Mouse (Mus musculus): ENCODE data around the gene Mrpl34. TPM values are rescaled to one million over a fixed set of nuclear protein-coding genes. Genes with fewer than 3 reads are reported as not detected.
A peak's percentile ranks its signal among the peaks of the same experiment; 100 is the strongest.

Mrpl34 gene
- polyA plus RNA-seq, 1 experiment from 2014 or later: 165 TPM

GRCm38 (mm10) chr8:71497077-71497645 lies 32.4 kb downstream of the Mrpl34 start:
- Histone ChIP-seq H3K4me1 (peaks cover 48% of the 10 kb centered on the region), H3K4me3 (no peak overlapping the region), H3K27ac (replicated peaks) (peak overlapping the region; percentile 81), H3K27me3 (replicated peaks) (no peaks in the 10 kb centered on the region), H3K9ac (no peak overlapping the region; the same call in 1 of the 2 replicates), H3K36me3 (peaks cover 27% of the 10 kb centered on the region), H3K4me2 (no peak overlapping the region), H3K9me3 (no peaks in the 10 kb centered on the region)
- no peak for ATAC-seq (ENCODE audit: extremely low read depth, insufficient number of reproducible peaks, low FRiP score, low TSS enrichment)
- 78% methylated on average over 1 of the region's 1 CpGs for WGBS

- H3K4me1 ChIP-seq: peaks cover 48% of the 10 kb centered on the region
These were observed 33.2 kb downstream of the Mrpl34 start for GRCm38 (mm10) chr8:71497881-71498501.

GRCm38 (mm10) chr8:71498816-71499690 lies 34.3 kb downstream of the Mrpl34 start:
- Histone ChIP-seq H3K4me3 (no peak overlapping the region), H3K4me1 (peaks cover 48% of the 10 kb centered on the region), H3K27ac (replicated peaks) (peak overlapping the region; percentile 81), H3K9me3 (no peaks in the 10 kb centered on the region), H3K9ac (peak overlapping the region; percentile 51; the same call in 1 of the 2 replicates), H3K36me3 (peaks cover 10% of the 10 kb centered on the region), H3K4me2 (peak overlapping the region; percentile 33), H3K27me3 (replicated peaks) (no peaks in the 10 kb centered on the region)
- ATAC-seq (ENCODE audit: extremely low read depth, insufficient number of reproducible peaks, low FRiP score, low TSS enrichment): no peak
- 26% methylated on average over 16 of the region's 16 CpGs for WGBS

More at GRCm38 (mm10) chr8:71497881-71498501, 33.2 kb downstream of the Mrpl34 start:
- Histone ChIP-seq H3K9ac (peak overlapping the region; percentile 51), H3K27me3 (replicated peaks) (no peaks in the 10 kb centered on the region), H3K4me2 (peak overlapping the region; percentile 33), H3K4me3 (no peak overlapping the region), H3K27ac (replicated peaks) (peak overlapping the region; percentile 81), H3K9me3 (no peaks in the 10 kb centered on the region), H3K36me3 (peaks cover 18% of the 10 kb centered on the region)
- 14% methylated on average over 15 of the region's 15 CpGs for whole genome bisulfite sequencing
- ATAC-seq (ENCODE audit: extremely low read depth, insufficient number of reproducible peaks, low FRiP score, low TSS enrichment): no peak

GRCm38 (mm10) chr8:71504349-71504748 lies 39.6 kb downstream of the Mrpl34 start:
- H3K27ac ChIP-seq (replicated peaks): no peak overlapping the region
- H3K27me3 ChIP-seq (replicated peaks): peaks cover 51% of the 10 kb centered on the region
- no peak overlapping the region for H3K4me3 ChIP-seq
- no peaks in the 10 kb centered on the region for H3K9me3 ChIP-seq
- WGBS: 86% methylated on average over 4 of the region's 4 CpGs
- no peak overlapping the region for H3K4me2 ChIP-seq
- no peak for ATAC-seq (ENCODE audit: extremely low read depth, insufficient number of reproducible peaks, low FRiP score, low TSS enrichment)
- no peaks in the 10 kb centered on the region for H3K36me3 ChIP-seq
- peaks cover 23% of the 10 kb centered on the region for H3K4me1 ChIP-seq
- H3K9ac ChIP-seq: no peak overlapping the region

- Histone ChIP-seq H3K27ac (replicated peaks) (no peak overlapping the region), H3K9ac (no peak overlapping the region), H3K4me1 (peaks cover 17% of the 10 kb centered on the region), H3K4me3 (no peak overlapping the region), H3K4me2 (no peak overlapping the region), H3K27me3 (replicated peaks) (peaks cover 61% of the 10 kb centered on the region), H3K9me3 (no peaks in the 10 kb centered on the region), H3K36me3 (no peaks in the 10 kb centered on the region)
- ATAC-seq (ENCODE audit: extremely low read depth, insufficient number of reproducible peaks, low FRiP score, low TSS enrichment): no peak
- WGBS: 86% methylated on average over 4 of the region's 4 CpGs
These were observed 40.6 kb downstream of the Mrpl34 start for GRCm38 (mm10) chr8:71505326-71505725.

- no peak for ATAC-seq (ENCODE audit: extremely low read depth, insufficient number of reproducible peaks, low FRiP score, low TSS enrichment)
- no peaks in the 10 kb centered on the region for H3K9me3 ChIP-seq
- no peaks in the 10 kb centered on the region for H3K36me3 ChIP-seq
- 68% methylated on average over 4 of the region's 4 CpGs for WGBS
- H3K4me1 ChIP-seq: peaks cover 17% of the 10 kb centered on the region
- peaks cover 67% of the 10 kb centered on the region for H3K27me3 ChIP-seq (replicated peaks)
- H3K27ac ChIP-seq (replicated peaks): no peak overlapping the region
- H3K4me3 ChIP-seq: no peak overlapping the region
- no peak overlapping the region for H3K9ac ChIP-seq
- no peak overlapping the region for H3K4me2 ChIP-seq
These were observed 41.2 kb downstream of the Mrpl34 start for GRCm38 (mm10) chr8:71505979-71506378.

- no peaks in the 10 kb centered on the region for H3K36me3 ChIP-seq
- peak overlapping the region; percentile 51 for H3K4me3 ChIP-seq
- H3K4me2 ChIP-seq: peak overlapping the region; percentile 80
- H3K9me3 ChIP-seq: no peaks in the 10 kb centered on the region
- H3K4me1 ChIP-seq: peaks cover 17% of the 10 kb centered on the region
- peak overlapping the region; percentile 76 for H3K9ac ChIP-seq
- peak; percentile 47; the same call in 1 of the 2 replicates for ATAC-seq (ENCODE audit: extremely low read depth, insufficient number of reproducible peaks, low FRiP score, low TSS enrichment)
- H3K27ac ChIP-seq (replicated peaks): no peak overlapping the region
- WGBS: under 1% methylated on average over 56 of the region's 61 CpGs
- H3K27me3 ChIP-seq (replicated peaks): peaks cover 79% of the 10 kb centered on the region
These were observed 42.9 kb downstream of the Mrpl34 start for GRCm38 (mm10) chr8:71507589-71508104.

GRCm38 (mm10) chr8:71509316-71509715 lies 44.6 kb downstream of the Mrpl34 start:
- Histone ChIP-seq H3K27me3 (replicated peaks) (peaks cover 80% of the 10 kb centered on the region), H3K9me3 (no peaks in the 10 kb centered on the region), H3K9ac (peak overlapping the region; percentile 74), H3K27ac (replicated peaks) (no peak overlapping the region), H3K4me3 (peak overlapping the region; percentile 46), H3K36me3 (no peaks in the 10 kb centered on the region), H3K4me1 (peaks cover 17% of the 10 kb centered on the region), H3K4me2 (peak overlapping the region; percentile 80)
- no peak for ATAC-seq (ENCODE audit: extremely low read depth, insufficient number of reproducible peaks, low FRiP score, low TSS enrichment)
- 50% methylated on average over 2 of the region's 2 CpGs for WGBS

GRCm38 (mm10) chr8:71511644-71512043 lies 46.9 kb downstream of the Mrpl34 start, which contains the start of gene Plvap:
TSS of gene Plvap (minus strand) at chr8:71511752.
- Histone ChIP-seq H3K9me3 (no peaks in the 10 kb centered on the region), H3K4me2 (peak within 1 kb of the TSS; percentile 80), H3K27ac (replicated peaks) (peak within 1 kb of the TSS; percentile 59), H3K9ac (peak within 1 kb of the TSS; percentile 58), H3K4me3 (peak within 1 kb of the TSS; percentile 46), H3K4me1 (peaks cover 17% of the 10 kb centered on the region), H3K36me3 (no peaks in the 10 kb centered on the region), H3K27me3 (replicated peaks) (peaks cover 56% of the 10 kb centered on the region)
- ATAC-seq (ENCODE audit: extremely low read depth, insufficient number of reproducible peaks, low FRiP score, low TSS enrichment): peak; percentile 53; the same call in 1 of the 2 replicates
- 20% methylated on average over 14 of the region's 14 CpGs for WGBS

- Histone ChIP-seq H3K36me3 (no peaks in the 10 kb centered on the region), H3K9ac (no peak overlapping the region), H3K27ac (replicated peaks) (peak overlapping the region; percentile 59), H3K4me2 (no peak overlapping the region), H3K9me3 (no peaks in the 10 kb centered on the region), H3K4me3 (no peak overlapping the region), H3K27me3 (replicated peaks) (peaks cover 41% of the 10 kb centered on the region), H3K4me1 (peaks cover 2% of the 10 kb centered on the region; the same call in 1 of the 2 replicates)
- ATAC-seq (ENCODE audit: extremely low read depth, insufficient number of reproducible peaks, low FRiP score, low TSS enrichment): no peak
- 50% methylated on average over 15 of the region's 15 CpGs for WGBS
These were observed 48.4 kb downstream of the Mrpl34 start for GRCm38 (mm10) chr8:71513018-71513754.

Data from heart, embryonic 13.5 days (tissue).